Mouse (Mus musculus) cerebellum, adult 9-11 months (tissue): ENCODE measurements around the gene Cep112.
A peak's percentile ranks its signal among the peaks of the same experiment; 100 is the strongest.

ENCODE experiments used
- DNase-seq: peaks from one replicate; pipeline ENCODE4 v3.0.0; 2022

The Cep112 gene

DNA sequence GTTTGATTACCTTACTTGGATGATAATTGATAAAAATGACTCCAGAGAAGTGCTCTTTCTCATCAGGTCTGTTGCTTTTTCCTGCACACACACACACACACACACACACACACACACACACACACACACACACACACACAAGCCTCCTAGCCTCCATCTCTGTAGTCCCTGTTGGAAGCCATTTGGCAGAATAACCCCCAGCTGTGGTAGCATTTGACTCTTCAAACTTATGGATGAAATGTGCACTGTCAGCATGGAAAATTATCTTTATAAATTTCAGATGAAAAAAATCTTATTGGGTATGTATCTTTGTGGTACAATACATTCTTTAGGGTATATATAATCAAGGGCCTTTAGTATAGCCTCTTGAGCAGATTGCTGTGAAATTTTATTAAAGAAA is 181.8 kb downstream of the Cep112 start:
- DNase-seq, result no peak

DNA sequence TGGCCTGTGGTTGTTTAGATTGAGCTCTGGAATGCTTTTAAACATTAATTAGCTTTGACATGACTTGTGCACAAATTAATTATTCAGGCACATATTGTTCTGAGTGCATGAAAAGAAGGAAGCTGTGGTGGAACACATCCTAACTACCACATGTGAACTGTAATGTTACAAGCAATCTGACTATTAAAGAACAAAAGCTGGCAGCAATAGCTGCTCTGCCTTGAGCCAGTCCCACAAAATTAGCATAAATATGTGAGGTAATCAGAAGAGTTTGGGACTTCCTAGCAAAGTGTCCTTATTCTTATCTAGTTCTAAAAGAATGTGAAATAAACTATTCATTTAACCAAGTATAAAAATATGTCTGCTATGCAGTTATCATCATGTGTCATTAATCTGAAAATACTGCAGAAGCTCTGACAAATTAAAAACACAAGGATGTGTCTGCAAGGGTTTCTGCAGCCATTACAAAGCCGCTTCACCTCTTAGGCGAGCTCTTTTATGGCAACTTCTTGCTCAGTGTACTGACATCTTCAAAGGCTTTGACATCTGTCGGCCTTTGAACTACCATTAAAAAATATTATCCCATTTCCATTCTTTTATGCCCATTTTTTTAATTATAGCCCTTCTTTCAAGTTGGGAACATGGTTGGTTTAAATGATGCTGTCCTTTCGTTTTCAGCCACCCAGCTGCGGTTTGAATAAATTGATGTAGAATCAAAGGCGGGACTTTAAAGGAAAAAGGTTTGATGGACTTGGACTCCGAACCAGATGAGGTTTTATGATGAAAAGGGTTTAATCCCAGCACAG is 195.8 kb downstream of the Cep112 start:
- no peak for DNase-seq

DNA sequence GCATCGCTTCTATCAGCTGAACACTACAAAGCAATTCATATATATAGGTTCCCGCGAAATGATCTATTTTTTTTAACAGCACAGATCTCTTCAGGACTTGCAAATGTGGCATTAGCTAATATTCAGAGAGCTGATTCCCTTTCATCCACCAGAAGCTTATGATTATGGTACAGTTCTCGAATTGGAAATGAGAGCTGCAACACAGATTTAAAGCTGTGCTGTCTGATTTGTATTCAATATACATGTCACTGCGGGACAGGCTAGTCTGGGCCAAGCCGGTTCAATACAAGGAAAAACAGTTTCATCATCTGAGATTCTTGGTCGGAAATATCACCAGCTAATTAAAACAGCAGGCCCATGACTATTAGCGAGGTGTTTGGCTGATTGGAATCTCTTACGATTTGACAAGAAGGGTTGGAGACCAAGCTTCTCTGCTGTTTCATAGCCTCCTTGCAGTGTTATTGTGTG is 196.5 kb downstream of the Cep112 start:
- no peak for DNase-seq

DNA sequence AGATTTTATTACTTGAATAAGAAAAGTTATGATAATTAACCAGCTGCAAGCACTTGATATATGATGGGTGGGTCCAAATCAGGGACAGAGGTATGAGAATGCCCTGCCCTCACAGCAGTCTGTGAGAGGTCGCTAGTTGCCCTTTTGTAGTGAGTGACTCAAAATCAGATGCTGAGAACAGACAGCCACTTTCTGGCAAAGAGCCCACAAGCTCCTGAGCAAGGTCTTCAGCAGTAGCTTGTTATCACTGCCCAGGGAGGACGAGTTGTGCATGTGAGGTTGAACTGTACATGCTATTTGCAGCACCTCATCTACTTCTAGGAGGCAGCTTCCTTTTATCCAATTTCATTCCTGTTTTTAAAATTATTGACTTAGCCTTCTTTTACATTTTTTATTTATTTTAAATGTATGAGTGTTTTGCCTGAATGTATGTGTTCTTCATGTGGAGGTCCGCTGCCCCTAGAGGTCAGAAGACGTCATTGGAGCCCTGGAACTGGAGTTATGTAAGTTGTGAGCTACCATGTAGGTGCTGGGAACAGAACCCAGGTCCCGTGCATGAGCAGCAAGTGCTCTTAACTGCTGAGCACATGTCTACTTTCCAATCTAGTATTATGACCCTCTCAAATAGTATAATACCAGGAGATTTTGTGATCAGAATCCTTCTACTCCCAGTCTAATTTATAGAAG is 200.7 kb downstream of the Cep112 start:
- no peak for DNase-seq

DNA sequence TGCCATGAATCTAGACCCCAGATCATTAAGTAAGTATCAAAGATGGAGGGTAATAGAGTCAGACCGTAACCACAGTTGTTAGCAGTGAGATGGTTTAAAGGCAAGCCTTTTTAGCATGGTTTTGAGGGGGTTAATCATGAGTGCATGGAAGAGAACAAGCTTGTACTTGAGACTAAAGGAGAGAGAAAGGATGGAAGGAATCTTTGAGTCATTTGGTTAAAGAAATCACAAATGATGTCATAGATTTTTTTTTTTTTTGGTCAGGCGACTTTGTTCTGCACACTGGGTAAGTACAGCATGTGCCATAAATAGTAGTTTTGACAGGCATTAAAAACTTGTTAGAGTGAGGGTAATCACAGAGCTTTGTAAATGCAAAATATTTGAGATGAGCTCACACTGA is 212.8 kb downstream of the Cep112 start:
- DNase-seq, result no peak

DNA sequence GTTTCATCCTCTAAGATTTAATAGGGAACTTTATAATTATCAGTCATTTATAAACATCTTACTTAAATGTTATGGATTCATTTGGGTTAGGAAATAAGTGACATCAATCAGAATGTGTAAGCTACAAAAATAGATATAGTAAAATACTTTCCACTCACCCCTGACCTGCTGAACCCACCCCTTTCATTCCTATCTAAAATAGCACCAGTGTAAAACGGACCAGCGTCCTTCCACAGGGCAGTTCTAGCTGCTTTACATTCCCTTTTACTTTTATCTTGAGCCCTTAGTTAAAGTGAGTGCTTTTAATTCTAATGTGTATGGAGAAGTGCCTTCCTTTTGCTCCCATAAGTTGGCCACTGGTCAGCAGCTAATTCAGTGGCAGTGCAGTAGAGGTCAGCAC is 230.6 kb downstream of the Cep112 start:
- DNase-seq, result no peak

DNA sequence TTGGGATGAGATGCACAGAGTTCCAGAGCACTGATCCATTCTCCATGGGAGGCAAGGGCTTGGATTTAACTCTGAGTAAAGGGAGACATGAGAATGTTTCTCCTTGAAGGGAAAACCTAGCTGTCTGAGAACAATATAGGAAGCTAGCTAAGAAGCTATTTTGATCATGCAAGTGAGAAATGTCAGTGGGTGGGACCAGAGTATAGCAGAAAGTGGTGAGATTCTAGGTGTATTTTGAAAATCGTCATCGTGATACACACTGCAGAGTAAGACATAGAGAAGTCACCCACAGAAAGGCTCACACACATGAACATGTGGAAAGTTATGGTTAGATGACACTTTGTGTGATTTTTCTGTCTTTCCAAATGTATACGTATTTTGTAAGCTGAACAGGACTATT is 257.0 kb downstream of the Cep112 start:
- no peak for DNase-seq

DNA sequence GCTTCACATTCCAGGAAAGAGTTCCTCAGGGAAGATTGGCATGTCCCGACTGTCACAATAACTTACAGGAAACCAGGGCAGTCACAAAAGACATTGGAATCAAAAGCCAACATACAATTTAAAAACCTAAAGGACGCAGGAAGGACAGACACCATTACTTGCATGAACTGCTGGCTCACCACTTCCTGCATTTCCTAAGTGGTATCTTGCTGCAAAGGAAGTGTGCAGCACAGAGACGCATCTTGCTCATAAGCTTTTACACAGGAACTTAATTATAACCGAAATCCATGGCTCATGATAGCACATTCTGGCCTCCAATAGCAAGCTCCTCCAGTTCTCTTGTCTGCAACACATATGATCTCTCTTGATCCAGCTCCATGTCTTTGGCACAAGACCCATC is 271.6 kb downstream of the Cep112 start:
- DNase-seq, result no peak

DNA sequence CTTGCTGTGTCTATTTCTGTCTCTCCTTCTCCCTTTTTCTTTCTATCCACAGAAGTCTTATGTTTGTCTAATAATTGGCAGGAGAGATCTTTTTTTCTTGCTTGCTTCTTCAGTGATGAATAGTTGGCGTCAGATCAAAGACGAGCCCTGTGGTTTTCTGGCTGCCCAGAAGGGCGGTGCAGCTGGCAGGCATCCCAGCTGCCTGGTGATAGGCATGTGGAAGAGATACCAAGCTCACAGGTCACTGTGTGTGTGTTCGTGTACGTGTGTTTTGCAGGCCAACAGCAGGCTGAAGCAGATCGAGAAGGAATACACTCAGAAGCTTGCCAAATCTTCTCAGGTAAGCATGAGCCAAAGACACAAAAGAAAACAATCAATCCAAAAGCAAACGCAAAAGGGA is 327.3 kb downstream of the Cep112 start:
- DNase-seq, result peak; percentile 52

DNA sequence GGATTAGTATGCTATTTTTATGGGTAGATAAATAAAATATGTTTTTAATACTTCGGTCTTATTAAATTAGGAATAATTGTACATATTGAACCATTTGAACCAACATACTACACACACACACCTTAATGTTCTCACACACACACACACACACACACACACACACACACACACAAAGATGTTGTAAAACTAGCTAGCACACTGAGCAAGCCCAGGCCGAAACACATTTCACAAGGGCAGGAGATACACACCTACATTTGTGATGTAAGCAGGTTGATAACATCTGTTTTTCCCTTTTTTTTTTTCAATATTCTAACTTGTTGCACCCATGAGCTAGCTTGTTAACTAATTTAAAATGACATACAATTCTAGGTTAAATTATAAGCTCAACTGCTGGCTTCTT is 327.8 kb downstream of the Cep112 start:
- no peak for DNase-seq

DNA sequence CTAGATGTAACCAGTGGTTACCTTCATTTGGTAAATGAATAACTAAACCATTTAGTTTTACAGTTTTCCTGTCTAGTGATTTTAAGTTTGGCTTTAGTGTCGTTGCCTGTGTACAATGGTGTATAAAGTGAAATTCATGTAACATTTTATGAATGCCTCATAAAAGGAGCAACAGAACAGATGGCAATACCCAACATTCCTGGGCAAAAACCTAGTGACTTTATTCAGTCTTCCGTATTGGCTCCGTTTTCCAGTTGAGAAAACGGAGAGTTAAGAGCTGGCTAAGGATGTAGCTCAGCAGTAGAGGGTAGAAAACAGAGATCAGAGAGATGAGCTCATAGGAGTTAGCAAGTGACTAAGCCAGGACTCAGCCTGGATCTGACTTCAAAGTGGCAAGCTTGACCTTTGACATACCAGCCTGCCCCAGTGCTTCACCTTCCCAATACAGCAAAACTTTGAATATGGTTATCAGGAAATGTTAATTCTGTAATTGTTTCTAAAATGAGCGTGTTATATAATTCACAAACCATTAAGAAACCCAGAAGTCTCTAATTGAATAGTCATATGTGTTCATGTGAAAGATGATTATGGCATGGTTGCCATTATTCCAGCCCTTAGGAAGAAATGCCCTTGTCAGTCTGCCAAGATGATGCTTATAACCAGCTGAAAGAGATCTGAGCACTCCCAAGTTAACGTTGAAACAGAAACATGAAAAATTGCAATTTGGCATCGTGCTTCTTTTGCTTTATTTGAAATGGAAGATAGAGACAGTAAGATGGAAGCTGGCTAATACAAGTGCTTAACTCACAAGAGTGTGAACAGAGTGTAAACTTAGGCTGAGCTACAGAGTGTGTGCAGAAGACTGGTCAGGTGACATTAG is 328.6 kb downstream of the Cep112 start:
- no peak for DNase-seq

DNA sequence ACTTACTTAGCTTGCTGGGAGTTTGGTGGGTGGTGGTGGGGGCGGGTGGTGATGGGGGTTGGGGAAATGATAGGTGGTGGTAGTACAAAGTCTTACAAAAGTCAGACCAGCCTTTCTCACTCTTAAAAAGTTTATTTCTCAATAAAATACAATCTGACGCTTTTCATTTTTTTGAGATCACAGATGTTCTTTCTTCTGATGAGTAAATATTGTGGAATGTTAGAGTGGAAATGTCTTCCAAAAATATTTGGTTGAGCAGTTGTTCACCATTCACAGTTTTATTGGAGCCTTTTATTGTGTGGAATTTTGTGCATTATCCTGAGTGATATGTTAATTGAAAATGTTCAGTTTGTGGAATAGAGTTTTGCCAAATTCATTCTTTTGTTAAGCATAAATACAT is 332.2 kb downstream of the Cep112 start:
- DNase-seq, result no peak

DNA sequence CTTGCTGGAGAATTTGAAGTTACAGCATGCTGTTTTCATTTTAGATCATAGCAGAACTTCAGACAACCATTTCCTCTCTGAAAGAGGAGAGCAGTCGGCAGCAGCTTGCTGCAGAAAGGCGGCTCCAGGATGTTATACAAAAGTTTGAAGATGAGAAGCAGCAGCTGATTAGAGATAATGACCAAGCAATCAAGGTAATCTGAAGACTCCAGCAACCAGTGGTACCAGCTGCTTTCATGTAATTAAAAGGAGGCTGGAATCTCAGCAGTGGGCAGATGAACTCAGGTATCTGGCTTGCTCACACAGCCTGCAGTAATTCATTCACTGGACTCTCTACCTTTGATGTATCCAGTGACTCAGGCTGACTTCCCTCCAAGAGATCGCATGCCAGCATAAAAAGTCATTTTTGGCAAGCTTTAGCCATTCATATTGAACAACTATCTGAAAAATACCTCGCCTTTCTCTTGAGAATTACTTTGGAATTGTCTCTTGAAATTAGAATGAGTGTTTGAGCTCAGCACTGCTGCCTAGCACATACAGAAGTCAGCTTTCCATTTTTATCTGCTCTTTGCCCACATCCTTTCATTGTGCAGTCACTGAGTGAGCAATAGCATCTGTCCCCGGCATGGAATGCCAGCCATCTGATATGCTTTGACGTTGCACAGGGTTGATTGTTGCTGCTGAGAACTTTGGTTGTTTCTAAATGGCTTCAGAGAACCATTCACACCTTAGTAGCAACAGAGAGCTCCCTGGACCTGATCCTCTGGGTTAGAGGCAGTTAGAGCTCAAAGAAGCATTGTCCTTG is 332.8 kb downstream of the Cep112 start:
- DNase-seq, result no peak

DNA sequence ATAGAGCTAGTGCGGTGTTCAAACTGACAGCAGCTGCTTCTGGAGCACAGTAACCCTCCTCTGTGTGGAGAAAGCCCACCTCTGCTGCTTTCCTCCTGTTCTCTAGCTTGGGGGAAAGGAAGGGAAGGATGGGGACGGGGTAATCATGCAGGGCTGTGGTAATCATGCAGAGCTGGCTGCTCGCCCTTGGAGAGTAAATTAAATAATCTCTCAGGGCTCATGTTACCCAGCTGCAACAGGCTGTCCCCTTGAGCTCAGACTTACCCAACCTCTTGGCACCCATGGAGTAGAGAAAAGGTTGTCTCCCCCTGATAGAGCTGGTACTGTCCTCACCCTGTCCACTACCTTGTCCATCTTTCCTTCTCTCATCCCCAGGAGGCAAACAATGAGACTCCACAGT is 345.1 kb downstream of the Cep112 start:
- no peak for DNase-seq

DNA sequence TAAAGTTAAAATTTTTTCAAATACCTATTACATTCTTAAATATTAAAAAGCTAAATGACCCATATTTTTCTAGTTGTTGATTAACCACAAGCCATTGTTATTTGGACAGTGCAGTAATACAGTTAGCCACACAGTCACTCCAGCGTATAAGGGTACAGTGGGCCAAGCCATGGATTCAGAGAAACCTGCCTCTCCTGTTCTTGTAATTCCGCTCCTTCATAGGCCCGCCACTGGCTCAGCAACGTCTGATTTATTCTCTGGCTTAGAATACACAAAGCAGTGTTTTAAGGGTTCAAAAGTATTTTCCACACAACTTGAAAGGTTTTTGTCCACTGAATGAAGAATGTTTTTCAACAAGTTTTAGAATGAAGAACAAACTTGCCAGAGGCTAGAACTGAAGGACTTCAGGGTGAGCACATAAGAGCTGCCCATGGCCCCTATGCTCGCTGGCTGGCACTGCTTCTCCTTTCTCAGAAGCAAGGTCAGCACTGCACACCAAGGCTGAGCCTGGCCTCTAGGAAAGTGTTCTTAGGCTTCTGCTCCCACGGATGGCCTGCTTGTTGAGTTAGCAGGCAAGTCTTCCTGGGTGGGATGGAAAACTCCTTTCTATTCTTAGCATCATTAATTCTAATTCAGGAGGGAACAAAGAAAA is 349.2 kb downstream of the Cep112 start:
- DNase-seq, result no peak

DNA sequence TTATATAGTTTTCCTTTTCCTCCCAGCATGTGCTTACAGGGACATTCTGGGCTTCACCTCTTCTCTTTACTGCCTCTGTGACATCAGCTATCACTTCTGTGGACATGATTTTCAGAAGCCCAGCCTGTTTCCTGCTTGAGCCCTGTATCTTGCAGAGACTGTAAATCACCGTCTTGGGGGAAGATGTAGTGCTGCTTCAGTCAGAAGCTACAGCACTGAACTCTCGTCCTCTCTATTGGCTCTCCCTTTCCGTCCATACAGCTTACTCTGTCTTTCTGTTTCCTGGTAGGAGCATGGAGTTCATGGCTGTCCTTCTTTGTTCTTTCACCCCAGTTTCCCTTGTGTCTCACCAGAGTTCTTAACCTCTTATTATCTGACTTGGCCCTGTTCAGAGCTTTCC is 352.2 kb downstream of the Cep112 start:
- DNase-seq, result no peak

DNA sequence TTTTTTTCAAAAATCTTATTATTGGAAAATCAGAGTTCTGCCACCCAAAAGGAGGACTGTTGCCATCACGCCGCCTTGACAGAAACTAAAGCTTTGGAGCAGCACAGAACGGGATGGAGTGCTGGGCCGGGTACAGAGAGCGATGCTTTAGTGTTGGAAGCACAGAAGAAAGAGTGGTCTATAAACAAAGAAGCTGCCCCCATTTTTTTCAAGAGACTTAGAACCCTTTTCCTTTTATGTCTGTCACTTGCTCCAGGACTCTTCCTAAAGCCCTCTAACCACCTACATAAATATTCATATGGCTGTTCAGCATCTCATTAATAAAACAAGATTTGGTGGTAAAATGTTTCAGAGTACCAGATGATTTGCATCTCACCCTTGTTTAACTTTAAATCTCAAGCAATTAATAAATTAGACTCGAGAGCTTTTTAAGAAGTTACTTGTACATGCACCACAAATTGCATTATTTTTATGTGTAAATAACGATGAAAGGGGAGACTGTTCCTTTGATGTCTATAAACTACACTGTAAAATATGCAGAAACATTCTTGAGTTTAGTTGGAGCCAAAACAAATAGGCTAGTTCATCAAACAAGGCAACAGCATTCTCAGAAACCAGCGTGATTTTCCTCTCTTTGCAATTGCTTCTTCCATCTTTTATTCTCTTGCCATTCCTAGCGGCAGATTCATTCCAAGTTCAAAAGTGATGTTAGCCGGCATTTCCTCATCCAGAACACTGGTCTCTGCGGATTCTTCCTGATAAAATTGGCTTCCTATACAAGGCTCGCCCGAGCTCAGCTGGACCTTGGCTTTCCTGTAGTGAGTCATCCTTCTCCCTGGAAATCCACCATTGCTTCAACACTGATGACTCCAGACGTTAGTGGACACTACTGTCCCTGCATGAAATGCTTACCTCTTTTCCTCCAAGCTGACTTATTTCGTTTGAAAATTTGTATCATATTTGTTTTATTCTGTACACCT is 355.6 kb downstream of the Cep112 start:
- DNase-seq, result no peak

DNA sequence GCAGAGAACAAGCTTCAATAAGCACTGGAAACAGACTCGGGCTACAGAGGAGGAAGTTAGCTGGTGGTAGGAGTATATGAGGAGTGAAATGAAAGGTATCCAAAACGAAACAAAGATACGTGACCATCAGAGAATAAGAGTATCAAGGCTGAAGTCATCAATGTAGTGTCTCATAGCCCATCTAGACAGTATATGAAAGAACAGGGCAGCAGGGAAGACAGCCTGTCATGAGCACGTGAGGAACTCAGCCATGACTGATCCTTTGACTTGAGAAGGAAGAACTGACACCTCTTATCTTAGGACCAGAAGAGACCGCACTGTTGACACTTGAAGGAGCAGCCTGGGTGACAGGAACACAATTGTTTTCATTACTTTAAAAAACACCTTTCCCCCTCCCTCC is 373.4 kb downstream of the Cep112 start:
- DNase-seq, result no peak

DNA sequence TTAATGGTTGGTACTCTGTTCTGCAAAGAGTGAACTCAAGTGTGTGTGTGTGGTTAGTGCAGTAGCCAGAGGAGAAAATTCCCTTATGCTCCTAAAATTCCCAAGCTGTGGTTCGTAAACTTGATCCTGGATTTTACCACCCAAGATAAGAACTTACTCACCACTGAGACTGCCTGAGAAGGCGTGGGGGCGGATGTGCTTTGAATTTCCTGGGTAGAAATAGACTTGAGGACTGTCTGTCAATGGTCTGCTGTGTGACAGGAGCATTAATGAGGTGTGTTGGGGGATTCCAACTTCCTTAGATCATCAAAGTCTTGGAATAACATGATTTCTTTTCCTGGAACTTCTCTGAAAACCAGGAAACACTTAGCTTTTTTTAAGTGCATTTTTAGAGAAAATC is 374.7 kb downstream of the Cep112 start:
- no peak for DNase-seq

DNA sequence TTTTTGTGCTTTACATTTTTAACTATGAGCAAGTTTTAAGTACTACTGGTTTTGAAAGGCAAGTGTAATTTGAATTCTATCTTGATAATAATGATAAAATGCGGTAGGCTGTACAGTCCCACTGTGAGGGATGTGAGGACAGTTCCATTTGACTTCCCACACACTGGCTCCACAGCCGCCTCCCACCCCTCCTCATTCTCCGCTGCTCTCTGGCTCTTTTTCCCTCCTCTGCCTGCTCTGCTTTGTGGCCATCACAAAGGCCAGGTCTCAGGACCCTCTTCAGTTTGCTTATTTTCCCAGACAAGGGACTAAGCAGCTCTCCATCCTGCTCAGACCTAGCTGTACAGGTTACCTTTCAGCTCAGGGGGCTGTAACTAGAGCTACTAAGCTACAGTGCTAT is 379.0 kb downstream of the Cep112 start:
- no peak for DNase-seq

DNA sequence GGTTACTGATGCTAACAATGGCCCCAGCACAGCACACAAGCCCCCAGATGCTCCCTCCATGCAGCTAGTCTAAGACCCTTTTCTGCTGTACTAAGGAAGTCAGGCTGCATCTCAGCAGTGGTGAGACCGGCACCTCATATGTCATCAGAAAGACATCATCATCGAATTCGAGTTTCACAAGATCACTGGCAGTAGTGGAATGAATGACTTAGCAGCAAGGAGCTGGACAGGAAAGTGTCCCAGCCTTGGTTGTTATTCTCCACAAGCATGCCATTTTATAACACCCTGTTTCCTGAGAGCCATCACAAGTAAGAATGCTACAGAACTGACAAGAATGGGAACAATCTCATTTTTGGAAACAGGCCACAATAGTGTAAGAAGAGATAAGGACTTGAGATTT is 381.0 kb downstream of the Cep112 start:
- DNase-seq, result no peak
